ENCODE assay signal across 12 mouse cellular contexts in the genomic region with DNA sequence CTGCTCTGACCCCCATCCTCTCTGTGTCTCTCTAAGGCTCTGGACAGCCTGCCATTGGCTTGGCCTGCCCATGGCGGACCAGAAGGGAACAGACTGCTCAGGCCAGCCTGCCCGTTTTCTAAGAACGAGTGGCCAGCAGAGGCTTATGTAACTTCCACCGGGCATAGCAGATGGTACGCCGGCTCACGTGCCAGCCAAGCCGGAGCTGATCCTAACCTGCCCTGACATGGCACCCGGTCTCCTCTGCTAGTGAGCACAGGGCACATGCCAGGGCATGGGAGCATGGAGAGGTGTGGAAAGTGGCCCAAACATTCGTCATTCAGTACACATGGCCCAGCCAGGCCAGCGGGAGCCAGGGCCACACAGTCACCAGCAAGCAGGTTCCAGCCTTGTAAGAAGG. TPM values are rescaled to one million over a fixed set of nuclear protein-coding genes. Genes with fewer than 3 reads are reported as not detected.
DNase-seq lines count a peak whose midpoint lies in the region; ATAC-seq and TF ChIP-seq lines count a peak whose summit lies in the region.
"Had no signal": no experiment of that assay in that cellular context is flagged by ENCODE, and none has a peak within 500 bp of the region (broad histone marks: within the 10 kb centered on the region; RNA-seq: fewer than 3 reads in every experiment).

No protein-coding gene starts in this region.

- no peak overlapping the region for H3K4me3 ChIP-seq in lung, embryonic 14.5 days (ENCODE audit: low read depth, low read length)
- no peak overlapping the region for H3K4me3 ChIP-seq in intestine, embryonic 15.5 days (replicated peaks)
- no peak overlapping the region for H3K4me3 ChIP-seq in liver, embryonic 11.5 days (ENCODE audit: low read depth, low read length)
- H3K4me3 ChIP-seq in midbrain, embryonic 13.5 days (replicated peaks) = no peak overlapping the region
- H3K4me3 ChIP-seq: forebrain, embryonic 15.5 days had no signal

- H3K27me3 ChIP-seq in lung, embryonic 14.5 days (ENCODE audit: insufficient read depth, low read length) = no peaks in the 10 kb centered on the region
- no peaks in the 10 kb centered on the region for H3K27me3 ChIP-seq in intestine, embryonic 15.5 days (replicated peaks)
- peaks cover 9% of the 10 kb centered on the region for H3K27me3 ChIP-seq in liver, embryonic 11.5 days (replicated peaks; ENCODE audit: control insufficient read depth, insufficient read depth, low read length)
- peaks cover 27% of the 10 kb centered on the region for H3K27me3 ChIP-seq in midbrain, embryonic 13.5 days

- no peak overlapping the region for H3K9ac ChIP-seq in lung, embryonic 14.5 days
- no peak overlapping the region for H3K9ac ChIP-seq in intestine, embryonic 15.5 days
- H3K9ac ChIP-seq in liver, embryonic 11.5 days (ENCODE audit: low read depth, low read length) = no peak overlapping the region
- no peak overlapping the region for H3K9ac ChIP-seq in midbrain, embryonic 13.5 days (replicated peaks)
- H3K9ac ChIP-seq: forebrain, embryonic 15.5 days had no signal

- 0 out of 2 replicates have a peak overlapping the region, but pooled peaks have one; percentile 11 for H3K27ac ChIP-seq in lung, embryonic 14.5 days (ENCODE audit: low read depth)
- H3K27ac ChIP-seq in intestine, embryonic 15.5 days = peak overlapping the region; percentile 27; the same call in 1 of the 2 replicates
- H3K27ac ChIP-seq in liver, embryonic 11.5 days (ENCODE audit: low read depth, low read length) = no peak overlapping the region
- no peak overlapping the region for H3K27ac ChIP-seq in midbrain, embryonic 13.5 days
- H3K27ac ChIP-seq: forebrain, embryonic 15.5 days had no signal

- peak; percentile 28 for DNase-seq in gastrocnemius, adult 18-20 months (ENCODE audit: low spot score)
- DNase-seq in gastrocnemius, adult 8-10 months (ENCODE audit: low spot score in 2 of 2) = no peak
- no peak for DNase-seq in lung, embryonic 14.5 days
- no peak for DNase-seq in lung, postnatal 36 days
- peak; percentile 99 to 100 for DNase-seq in cerebellum, postnatal 36 days
- no peak for DNase-seq in liver, embryonic 11.5 days (ENCODE audit: low spot score)
- DNase-seq: B cell, adult 2 months; kidney, postnatal 25 days had no signal

- no peak for ATAC-seq in lung, embryonic 14.5 days (ENCODE audit: insufficient read depth)
- ATAC-seq in intestine, embryonic 15.5 days = no peak
- no peak for ATAC-seq in liver, embryonic 11.5 days (replicated peaks; ENCODE audit: low FRiP score)
- ATAC-seq in midbrain, embryonic 13.5 days = no peak
- ATAC-seq: forebrain, embryonic 15.5 days had no signal

- TF ChIP-seq CTCF in lung, embryonic 14.5 days (IDR thresholded peaks at IDR 0.05; ENCODE audit: low read depth) = no peak

- H3K9me3 ChIP-seq in lung, embryonic 14.5 days (ENCODE audit: low read depth, low read length) = no peaks in the 10 kb centered on the region
- H3K9me3 ChIP-seq in intestine, embryonic 15.5 days = no peaks in the 10 kb centered on the region
- H3K9me3 ChIP-seq in liver, embryonic 11.5 days (ENCODE audit: control insufficient read depth, low read length) = no peaks in the 10 kb centered on the region
- no peaks in the 10 kb centered on the region for H3K9me3 ChIP-seq in midbrain, embryonic 13.5 days
- H3K9me3 ChIP-seq: forebrain, embryonic 15.5 days had no signal

- peaks cover 38% of the 10 kb centered on the region for H3K4me1 ChIP-seq in lung, embryonic 14.5 days (ENCODE audit: insufficient read depth)
- peaks cover 51% of the 10 kb centered on the region for H3K4me1 ChIP-seq in intestine, embryonic 15.5 days (replicated peaks)
- peaks cover 24% of the 10 kb centered on the region for H3K4me1 ChIP-seq in liver, embryonic 11.5 days (replicated peaks; ENCODE audit: control insufficient read depth, insufficient read depth, low read length)
- peaks cover 29% of the 10 kb centered on the region for H3K4me1 ChIP-seq in midbrain, embryonic 13.5 days (replicated peaks)

- 88% methylated on average over 11 of the region's 11 CpGs for WGBS in lung, embryonic 14.5 days
- 92% methylated on average over 11 of the region's 11 CpGs for WGBS in intestine, embryonic 15.5 days
- 86% methylated on average over 11 of the region's 11 CpGs for WGBS in liver, embryonic 11.5 days
- WGBS in midbrain, embryonic 13.5 days = 89% methylated on average over 11 of the region's 11 CpGs

- H3K36me3 ChIP-seq in lung, embryonic 14.5 days (ENCODE audit: insufficient read depth) = no peaks in the 10 kb centered on the region
- H3K36me3 ChIP-seq in intestine, embryonic 15.5 days = no peaks in the 10 kb centered on the region
- no peaks in the 10 kb centered on the region for H3K36me3 ChIP-seq in liver, embryonic 11.5 days (ENCODE audit: control insufficient read depth, insufficient read depth, low read length)
- no peaks in the 10 kb centered on the region for H3K36me3 ChIP-seq in midbrain, embryonic 13.5 days
- H3K36me3 ChIP-seq: forebrain, embryonic 15.5 days had no signal

- H3K4me2 ChIP-seq in lung, embryonic 14.5 days = no peak overlapping the region
- H3K4me2 ChIP-seq in intestine, embryonic 15.5 days (replicated peaks) = no peak overlapping the region
- no peak overlapping the region for H3K4me2 ChIP-seq in liver, embryonic 11.5 days
- no peak overlapping the region for H3K4me2 ChIP-seq in midbrain, embryonic 13.5 days (replicated peaks)
- H3K4me2 ChIP-seq: forebrain, embryonic 15.5 days had no signal

RNA-seq across cellular contexts. Expression of gene Unc5b, which starts 10.8 kb away (rescaled TPM):
- total RNA-seq in gastrocnemius, adult 18-20 months (2021) = 1 to 10 TPM; 1.3 to 3.3 TPM
- total RNA-seq in gastrocnemius, adult 8-10 months (2022) = 1 to 10 TPM; 1.1 to 2.4 (median 1.8) TPM
- polyA plus RNA-seq in lung, embryonic 14.5 days (2014; fragmentation: Nextera tagmentation; extraction: Ambion mirVana) = 6.6 TPM in 2 replicates
- polyA plus RNA-seq in intestine, embryonic 15.5 days (2015; fragmentation: Nextera tagmentation; extraction: Ambion mirVana) = 4.6 and 5.1 TPM in 2 replicates
- polyA plus RNA-seq in liver, embryonic 11.5 days (2014; fragmentation: Nextera tagmentation; extraction: Ambion mirVana) = 3.2 and 4.2 TPM in 2 replicates
- polyA plus RNA-seq in midbrain, embryonic 13.5 days (2015; fragmentation: Nextera tagmentation; extraction: Ambion mirVana) = 3.1 and 4.0 TPM in 2 replicates
- total RNA-seq: common myeloid progenitor, adult 5-6 weeks had no signal

Comparison
In these comparisons a context has a peak if more than half of its experiments do, and no peak if none do; other contexts are left out.
1. DNase-seq: peak in gastrocnemius, adult 18-20 months (single experiment) and cerebellum, postnatal 36 days (2 of 2); none in gastrocnemius, adult 8-10 months (0 of 2), lung, embryonic 14.5 days (single experiment), lung, postnatal 36 days (single experiment) and liver, embryonic 11.5 days (single experiment).
2. H3K27ac ChIP-seq: peak in lung, embryonic 14.5 days (single experiment) and intestine, embryonic 15.5 days (single experiment); none in liver, embryonic 11.5 days (single experiment) and midbrain, embryonic 13.5 days (single experiment).